Mouse (Mus musculus) megakaryocyte, embryonic 14.5 days (primary cell): ENCODE data around the gene Sox8.

Experiments
- FLI1 ChIP-seq: IDR thresholded peaks from 2 replicates; pipeline ENCODE4 v1.6.1; 2012; ENCODE audit warnings: low read length, inconsistent platforms, mixed read lengths
- GATA1 ChIP-seq: IDR thresholded peaks from 3 replicates; pipeline ENCODE4 v1.6.1; 2012; ENCODE audit warnings: mixed read lengths, low read length, inconsistent platforms, borderline replicate concordance

DNA sequence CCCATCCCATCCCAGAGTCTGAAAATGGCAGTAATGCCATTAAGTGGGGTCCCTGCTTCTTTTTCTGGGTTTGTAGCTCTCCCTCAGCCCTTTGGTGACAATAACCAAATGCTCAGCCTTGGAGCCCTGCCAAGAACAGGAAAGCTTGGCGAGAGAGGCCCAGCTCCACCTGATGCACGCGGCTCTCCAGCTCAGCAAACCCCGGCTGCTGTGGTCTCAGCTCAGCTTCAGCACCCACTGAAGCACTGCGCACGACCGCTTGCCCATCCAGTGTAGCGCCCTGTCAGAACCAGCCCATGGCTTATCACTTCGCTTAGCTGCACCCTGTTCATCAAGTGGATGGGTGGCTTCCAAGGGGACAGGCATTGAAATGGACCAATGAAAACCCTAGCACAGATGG lies 39.7 kb upstream of the Sox8 start:
- TF ChIP-seq GATA1, result no peak
- no peak for TF ChIP-seq FLI1
